Mouse (Mus musculus): ENCODE results near the gene Smad9. TPM values are rescaled to one million over a fixed set of nuclear protein-coding genes. Genes with fewer than 3 reads are reported as not detected.

Gene Smad9
- total RNA-seq, 2 experiments from 2014 or later: 0.11 to 0.39 TPM

GRCm38 (mm10) chr3:54795806-54796205 is 40.4 kb downstream of the Smad9 start:
- no peak for DNase-seq
- intact Hi-C loops (cut with DNase I; ENCODE audit: low total_unique reads): no loop called here

GRCm38 (mm10) chr3:54797211-54797610 is 41.8 kb downstream of the Smad9 start:
- intact Hi-C loops (cut with DNase I; ENCODE audit: low total_unique reads): no loop called here
- peak; percentile 36 for DNase-seq

- intact Hi-C loops (cut with DNase I; ENCODE audit: low total_unique reads): no loop called here
- no peak for DNase-seq
Measured at GRCm38 (mm10) chr3:54803713-54804112, 48.3 kb downstream of the Smad9 start.

GRCm38 (mm10) chr3:54807061-54807661 is 51.8 kb downstream of the Smad9 start:
- intact Hi-C loops (cut with DNase I; ENCODE audit: low total_unique reads): no loop called here
- DNase-seq: no peak

- intact Hi-C loops (cut with DNase I; ENCODE audit: low total_unique reads): no loop called here
- peak; percentile 96 for DNase-seq
Measured at GRCm38 (mm10) chr3:54807666-54808217, 52.4 kb downstream of the Smad9 start, which contains the start of gene Rfxap. TSS of gene Rfxap (minus strand) at chr3:54807791.

GRCm38 (mm10) chr3:54809111-54809510 is 53.7 kb downstream of the Smad9 start:
- no peak for DNase-seq
- intact Hi-C loops (cut with DNase I; ENCODE audit: low total_unique reads): no loop called here

GRCm38 (mm10) chr3:54811616-54812015 is 56.2 kb downstream of the Smad9 start:
- intact Hi-C loops (cut with DNase I; ENCODE audit: low total_unique reads): no loop called here
- DNase-seq: no peak

GRCm38 (mm10) chr3:54813418-54813988 is 58.1 kb downstream of the Smad9 start:
- intact Hi-C loops (cut with DNase I; ENCODE audit: low total_unique reads): no loop called here

GRCm38 (mm10) chr3:54814622-54815021 is 59.2 kb downstream of the Smad9 start:
- intact Hi-C loops (cut with DNase I; ENCODE audit: low total_unique reads): no loop called here
- no peak for DNase-seq

More at GRCm38 (mm10) chr3:54813418-54813988, 58.1 kb downstream of the Smad9 start:
- no peak for DNase-seq

- intact Hi-C loops (cut with DNase I; ENCODE audit: low total_unique reads): no loop called here
- DNase-seq: peak; percentile 30
Measured at GRCm38 (mm10) chr3:54815292-54815691, 59.9 kb downstream of the Smad9 start.

- intact Hi-C loops (cut with DNase I; ENCODE audit: low total_unique reads): loop anchor here (5.0 kb wide), 1 partner anchor 240 kb away; no protein-coding TSS in a partner anchor
- no peak for DNase-seq
Measured at GRCm38 (mm10) chr3:54822526-54822925, 67.1 kb downstream of the Smad9 start.

GRCm38 (mm10) chr3:54832491-54832890 is 77.1 kb downstream of the Smad9 start:
- no peak for DNase-seq
- intact Hi-C loops (cut with DNase I; ENCODE audit: low total_unique reads): no loop called here

- no peak for DNase-seq
- intact Hi-C loops (cut with DNase I; ENCODE audit: low total_unique reads): no loop called here
Measured at GRCm38 (mm10) chr3:54835421-54835820, 80.0 kb downstream of the Smad9 start.

Other genes with a start within 250 kb of the Smad9 start
- 10 to 100 TPM; 13.3 to 15.0 TPM for gene Supt20, start 62.8 kb upstream of the Smad9 start, total RNA-seq (2021)
- gene Gm21958, start 41.2 kb upstream of the Smad9 start, total RNA-seq (2021): not detected
- 10 to 100 TPM; 10.1 to 11.7 TPM for gene Exosc8, start 20.2 kb upstream of the Smad9 start, total RNA-seq (2021)
- gene Alg5, start 20.0 kb upstream of the Smad9 start, total RNA-seq (2021): 10 to 100 TPM in 1 of 2 experiments, 1 to 10 TPM in 1; 8.1 to 11.7 TPM
- gene Rfxap, start 52.2 kb downstream of the Smad9 start, total RNA-seq (2021): 10 to 100 TPM; 23.0 to 23.7 TPM
- not detected for gene Sertm1, start 160.3 kb downstream of the Smad9 start, total RNA-seq (2021)

All from gastrocnemius, postnatal 14 days (tissue).